Mouse (Mus musculus): ENCODE data around the gene AI413582.

GRCm38 (mm10) chr17:27533354-27533753 lies 32.2 kb downstream of the AI413582 start:
- TF ChIP-seq CTCF (IDR thresholded peaks at IDR 0.05) (peak; percentile 28), POLR2A (IDR thresholded peaks at IDR 0.05; ENCODE audit: insufficient read depth, low read depth, low read length) (no peak)
